Mouse (Mus musculus): Measurements from ENCODE around the gene Arhgap42.
A peak's percentile ranks its signal among the peaks of the same experiment; 100 is the strongest.

Gene Arhgap42

DNA sequence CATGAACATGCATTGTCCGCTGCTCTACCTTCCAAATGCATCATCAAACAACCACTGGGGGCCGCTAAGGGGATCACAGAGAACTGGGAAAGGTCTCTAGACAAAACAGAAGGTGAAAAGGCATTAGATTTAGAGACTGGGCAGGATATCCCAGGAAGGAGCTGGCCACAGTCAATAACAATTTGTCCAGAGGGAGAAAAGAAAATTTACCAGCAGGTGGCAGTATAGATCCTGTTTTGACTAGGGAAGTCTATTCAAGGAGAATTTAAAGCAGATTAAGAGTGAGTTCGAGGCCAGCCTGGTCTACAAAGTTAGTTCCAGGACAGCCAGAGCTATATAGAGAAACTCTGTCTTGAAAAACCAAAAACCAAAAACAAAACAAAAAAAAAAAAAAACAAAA lies 189.7 kb downstream of the Arhgap42 start:
- no peak for DNase-seq (ENCODE audit: extremely low spot score, low read depth, low spot score)

DNA sequence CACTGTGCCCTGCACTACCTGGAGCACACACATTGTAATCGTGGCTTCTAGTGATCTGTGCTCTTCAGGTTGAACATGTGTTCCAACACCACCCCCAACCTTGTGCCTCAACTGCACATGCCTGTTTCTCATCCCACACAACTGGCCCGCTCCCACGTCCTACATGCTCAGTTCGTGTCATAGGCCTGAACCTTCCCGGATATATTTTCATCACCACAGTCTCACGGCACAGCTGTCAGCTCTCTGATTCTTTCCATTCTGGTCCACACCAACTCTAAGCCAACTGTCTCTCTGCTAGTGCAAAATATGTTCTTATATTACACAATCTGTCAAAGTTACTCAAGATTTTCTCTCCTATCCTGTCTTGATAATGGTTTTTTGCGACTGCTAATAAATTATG lies 197.9 kb downstream of the Arhgap42 start:
- DNase-seq (ENCODE audit: extremely low spot score, low read depth, low spot score), result no peak

- no peak for DNase-seq (ENCODE audit: extremely low spot score, low read depth, low spot score)
Observed at GRCm38 (mm10) chr9:9037017-9037671, 201.8 kb downstream of the Arhgap42 start.

GRCm38 (mm10) chr9:9027904-9028303 lies 211.0 kb downstream of the Arhgap42 start:
- DNase-seq (ENCODE audit: extremely low spot score, low read depth, low spot score), result no peak

DNA sequence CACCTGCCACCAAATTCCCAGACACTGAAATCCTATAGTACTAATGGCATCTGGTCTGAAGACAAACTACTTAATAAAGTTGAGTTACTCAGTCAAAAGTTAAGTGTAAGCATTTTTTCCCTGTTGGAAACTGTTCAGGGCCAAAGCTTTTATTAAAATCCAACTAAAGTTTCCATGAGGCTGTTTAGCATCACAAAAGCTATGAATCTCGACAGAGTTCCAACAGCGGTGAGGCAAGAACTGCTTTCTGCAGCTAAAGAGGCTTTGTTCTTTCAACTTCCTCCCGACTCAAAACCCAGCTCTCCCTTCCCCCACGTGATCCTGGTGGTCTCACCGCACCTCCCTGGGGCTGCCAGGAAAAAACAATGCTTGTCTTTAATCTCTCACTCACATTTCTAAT lies 211.5 kb downstream of the Arhgap42 start:
- no peak for DNase-seq (ENCODE audit: extremely low spot score, low read depth, low spot score)

- DNase-seq (ENCODE audit: extremely low spot score, low read depth, low spot score), result no peak
Observed at GRCm38 (mm10) chr9:9015108-9015507, 223.8 kb downstream of the Arhgap42 start.

GRCm38 (mm10) chr9:9001170-9001569 lies 237.7 kb downstream of the Arhgap42 start:
- DNase-seq (ENCODE audit: extremely low spot score, low read depth, low spot score), result no peak

DNA sequence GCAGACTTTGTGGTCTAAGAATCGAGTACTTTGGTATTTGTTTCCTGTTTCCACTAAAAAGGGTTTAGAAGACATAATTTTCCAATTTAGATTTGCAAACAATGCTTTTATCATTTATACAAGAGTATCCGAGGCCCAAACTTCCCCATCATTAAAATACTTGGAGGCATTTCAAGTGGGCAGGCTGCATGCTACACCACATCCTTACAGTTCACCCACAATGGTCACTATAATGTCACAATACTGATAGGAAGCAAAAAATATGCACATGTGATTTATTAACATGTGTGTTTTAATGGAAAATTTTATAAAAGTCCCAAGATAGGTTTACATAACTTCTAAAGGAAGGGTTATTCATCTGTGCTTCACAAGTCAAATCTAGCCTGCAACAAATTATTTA lies 242.4 kb downstream of the Arhgap42 start:
- no peak for DNase-seq (ENCODE audit: extremely low spot score, low read depth, low spot score)

GRCm38 (mm10) chr9:8982315-8982714 lies 256.6 kb downstream of the Arhgap42 start:
- DNase-seq (ENCODE audit: extremely low spot score, low read depth, low spot score), result no peak

GRCm38 (mm10) chr9:8977775-8978174 lies 261.1 kb downstream of the Arhgap42 start:
- no peak for DNase-seq (ENCODE audit: extremely low spot score, low read depth, low spot score)

DNA sequence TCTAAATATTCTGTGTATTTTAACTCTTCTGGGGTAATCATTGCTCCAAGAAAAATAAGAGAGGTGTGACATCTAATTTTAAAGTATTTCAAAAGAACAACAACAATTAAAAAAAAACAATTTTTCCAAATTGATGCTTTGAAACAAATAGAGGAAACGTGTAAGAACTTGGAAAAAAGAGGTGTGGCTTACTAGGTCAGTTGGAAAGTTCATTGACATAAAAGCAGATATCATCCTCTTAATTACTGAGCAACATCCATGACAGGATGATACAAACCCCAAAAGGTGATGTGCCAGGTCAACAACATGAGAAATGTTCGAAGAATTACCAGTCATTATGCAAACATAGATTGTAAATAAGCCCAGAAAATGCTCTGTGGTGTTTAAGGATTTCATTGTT lies 267.4 kb downstream of the Arhgap42 start, which contains the start of gene Gm16485:
Gene Gm16485, plus strand, starts transcription at position 301 of the 400 bp plus-strand sequence.
- no peak for DNase-seq (ENCODE audit: extremely low spot score, low read depth, low spot score)

DNA sequence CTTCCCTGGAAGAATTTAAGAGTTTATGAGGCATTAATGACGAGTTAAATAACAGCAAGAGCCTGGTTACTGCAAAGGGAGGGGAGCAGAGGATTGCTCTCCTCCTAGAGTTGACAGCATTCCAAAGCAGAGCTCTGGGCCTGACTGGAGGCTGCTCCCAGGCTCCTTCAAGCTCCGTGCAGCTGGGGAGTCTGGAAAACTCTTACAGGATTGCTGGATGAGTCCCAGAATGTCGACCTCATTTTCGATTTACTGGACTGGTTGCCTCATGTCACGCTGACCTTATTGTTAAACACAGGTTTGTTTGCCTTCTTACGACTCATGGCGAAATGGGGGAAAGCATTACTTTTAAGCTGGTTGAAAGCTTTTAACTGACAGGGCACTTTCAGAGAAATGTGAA lies 268.7 kb downstream of the Arhgap42 start:
- DNase-seq (ENCODE audit: extremely low spot score, low read depth, low spot score), result no peak

DNA sequence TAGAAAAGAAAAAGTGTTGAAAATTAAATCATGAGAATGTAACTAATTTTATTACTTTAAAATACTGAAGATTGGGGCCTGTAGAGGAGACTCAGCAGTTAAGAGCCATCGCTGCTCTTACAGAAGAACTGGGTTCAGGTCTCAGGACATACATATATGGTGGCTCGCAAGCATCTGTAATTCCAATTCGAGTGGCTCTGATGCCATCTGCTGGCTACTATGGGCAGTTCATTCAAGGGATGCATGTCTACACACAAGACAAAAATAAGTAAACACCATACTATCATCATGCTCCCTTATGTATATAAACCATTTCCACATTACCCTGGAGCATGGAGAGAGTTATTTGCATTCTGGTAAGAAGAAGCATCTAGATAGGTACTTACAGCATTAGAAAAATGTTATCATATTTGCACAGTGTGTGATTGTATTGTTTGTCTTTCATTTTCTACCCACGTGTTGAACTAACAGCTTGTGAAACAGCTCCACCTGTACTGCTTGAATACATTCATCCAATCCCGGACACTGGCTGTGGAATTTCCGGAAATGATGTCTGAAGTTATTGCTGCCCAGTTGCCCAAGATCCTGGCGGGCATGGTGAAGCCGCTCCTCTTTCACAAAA lies 274.3 kb downstream of the Arhgap42 start:
- peak; percentile 10 for DNase-seq (ENCODE audit: extremely low spot score, low read depth, low spot score)

DNA sequence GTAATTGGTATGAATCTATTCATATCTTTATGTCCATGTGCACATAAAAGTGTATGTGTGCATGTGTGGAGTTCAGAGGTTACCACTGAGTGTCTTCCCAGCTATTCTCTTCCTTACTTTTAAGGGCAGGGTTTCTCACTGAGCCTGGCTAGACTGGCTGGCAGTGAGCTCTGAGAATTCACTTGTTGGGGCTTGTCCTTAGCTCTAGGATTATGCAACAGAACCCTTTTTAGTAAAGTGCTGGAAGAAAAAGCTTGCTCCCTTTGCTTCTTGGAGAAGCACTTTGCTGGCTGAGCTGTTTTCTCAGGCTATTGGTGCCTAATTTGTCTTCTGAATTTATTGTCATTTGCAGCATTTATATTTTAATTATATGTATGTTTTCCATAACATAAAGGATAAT lies 285.6 kb downstream of the Arhgap42 start:
- DNase-seq (ENCODE audit: extremely low spot score, low read depth, low spot score), result no peak

Measured in hindlimb bud, embryonic 11.5 days (tissue).